Mouse (Mus musculus) brain, embryonic 14.5 days (tissue): Measurements from ENCODE around the gene Fgf11.

Experiments
- CTCF ChIP-seq: fragments of 200-500 bp; IDR thresholded peaks from 2 replicates; pipeline ENCODE4 v1.5.1; 2012; ENCODE audit warnings: inconsistent platforms, mild to moderate bottlenecking, moderate library complexity, borderline replicate concordance; ENCODE audit not compliant: insufficient read depth, insufficient read length; ENCODE audit errors: extremely low read depth
- POLR2A ChIP-seq: fragments of 200-500 bp; IDR thresholded peaks from 2 replicates; pipeline ENCODE4 v1.6.1; 2012; ENCODE audit warnings: mild to moderate bottlenecking, inconsistent platforms, borderline replicate concordance; ENCODE audit not compliant: poor library complexity, insufficient read depth, insufficient read length, severe bottlenecking; ENCODE audit errors: extremely low read depth

DNA sequence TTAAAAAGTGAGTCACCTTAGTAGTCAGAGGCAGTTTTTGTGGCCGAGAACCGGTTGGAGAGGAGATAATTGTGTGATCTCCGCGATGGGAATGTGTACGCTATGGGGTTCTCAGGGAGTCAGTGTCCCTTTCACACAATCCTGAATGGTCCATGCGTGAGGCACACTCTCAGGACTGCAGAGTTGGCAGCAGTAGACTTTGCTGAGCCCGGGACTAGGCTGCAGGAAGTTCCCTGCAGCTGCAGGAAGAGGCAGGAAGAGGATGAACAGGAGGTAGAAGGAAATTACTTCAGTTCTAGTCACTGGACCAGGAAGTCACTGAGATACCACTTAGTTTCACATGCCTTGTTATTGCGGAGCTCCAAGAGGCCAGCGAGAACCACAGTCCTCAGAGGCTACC, 47.5 kb upstream of the Fgf11 start:
- TF ChIP-seq CTCF (no peak), POLR2A (no peak)
